Mouse (Mus musculus) intestine, embryonic 16.5 days (tissue): ENCODE results near the gene Rab4a. TPM values are rescaled to one million over a fixed set of nuclear protein-coding genes. Genes with fewer than 3 reads are reported as not detected.

ENCODE experiments used
- ATAC-seq: fragments of 200-750 bp; cut with Nextera tagmentation; 2 replicates; pipeline ENCODE4 v1.8.0; 2017; ENCODE audit warnings: moderate TSS enrichment, moderate library complexity
- H3K27ac ChIP-seq: fragments of 300-500 bp; sonication (generic); 2 replicates; pipeline ENCODE4 v1.5.1; 2014; ENCODE audit warnings: mild to moderate bottlenecking, low read length
- H3K27me3 ChIP-seq: fragments of 300-500 bp; sonication (generic); replicated peaks from 2 replicates; pipeline ENCODE4 v1.6.1; 2014; ENCODE audit warnings: low read length, control low read depth, mixed read lengths; ENCODE audit not compliant: control insufficient read depth, insufficient read depth
- H3K36me3 ChIP-seq: fragments of 300-500 bp; sonication (generic); 2 replicates; pipeline ENCODE4 v1.6.1; 2014; ENCODE audit warnings: low read length, control low read depth; ENCODE audit not compliant: control insufficient read depth, insufficient read depth
- H3K4me1 ChIP-seq: fragments of 300-500 bp; sonication (generic); 2 replicates; pipeline ENCODE4 v1.6.1; 2014; ENCODE audit warnings: low read length, control low read depth, mixed read lengths; ENCODE audit not compliant: control insufficient read depth, insufficient read depth
- H3K4me2 ChIP-seq: fragments of 300-500 bp; sonication (generic); 2 replicates; pipeline ENCODE4 v1.6.1; 2014; ENCODE audit warnings: low read depth, low read length, control low read depth
- H3K4me3 ChIP-seq: fragments of 300-500 bp; sonication (generic); 2 replicates; pipeline ENCODE4 v1.5.1; 2014; ENCODE audit warnings: mild to moderate bottlenecking, low read length
- H3K9ac ChIP-seq: fragments of 300-500 bp; sonication (generic); 2 replicates; pipeline ENCODE4 v1.6.1; 2014; ENCODE audit warnings: low read depth, low read length
- H3K9me3 ChIP-seq: fragments of 300-500 bp; sonication (generic); 2 replicates; pipeline ENCODE4 v1.6.1; 2016; ENCODE audit warnings: low read length, control low read depth; ENCODE audit not compliant: control insufficient read depth
- WGBS: fragments of 180-500 bp; shearing (Covaris S2); extraction: QIAGEN DNeasy Blood & Tissue Kit; methylation state at CpG from one replicate; pipeline ENCODE4 v1.1.7; 2014; 5-methylcytosine and 5-hydroxymethylcytosine counted together
- polyA plus RNA-seq: library from polyadenylated mRNA; unstranded; fragments of >200 nt; fragmentation: Nextera tagmentation; extraction: Ambion mirVana; gene quantifications from 2 replicates; pipeline ENCODE4 v1.2.1, GENCODE M21; 2015

The Rab4a gene
- polyA plus RNA-seq, 1 experiment from 2014 or later, result 66.9 TPM

- Histone ChIP-seq H3K4me2 (no peak overlapping the region), H3K9me3 (no peaks in the 10 kb centered on the region), H3K9ac (no peak overlapping the region), H3K4me3 (no peak overlapping the region), H3K36me3 (no peaks in the 10 kb centered on the region), H3K27ac (no peak overlapping the region), H3K27me3 (peaks cover 6% of the 10 kb centered on the region), H3K4me1 (peaks cover 7% of the 10 kb centered on the region)
- 76% methylated on average over 4 of the region's 4 CpGs for WGBS
- no peak for ATAC-seq
Observed at GRCm38 (mm10) chr8:123883094-123883493, 77.3 kb downstream of the Rab4a start.

Other genes with a start within 250 kb of the Rab4a start
- 5.3 and 5.5 TPM in 2 replicates for gene Rhou, start 152.1 kb upstream of the Rab4a start, polyA plus RNA-seq
- gene Ccsap, start 54.2 kb downstream of the Rab4a start, polyA plus RNA-seq, result 2.3 and 2.7 TPM in 2 replicates
- gene Acta1, start 88.8 kb downstream of the Rab4a start, polyA plus RNA-seq, result 11.1 and 14.3 TPM in 2 replicates
- gene Nup133, start 143.3 kb downstream of the Rab4a start, polyA plus RNA-seq, result 24.4 and 26.4 TPM in 2 replicates
- 18.7 and 19.7 TPM in 2 replicates for gene Abcb10, start 177.1 kb downstream of the Rab4a start, polyA plus RNA-seq
- gene Taf5l, start 215.4 kb downstream of the Rab4a start, polyA plus RNA-seq, result 27.8 and 32.7 TPM in 2 replicates
- 3.9 TPM in 2 replicates for gene Urb2, start 215.5 kb downstream of the Rab4a start, polyA plus RNA-seq